Mouse (Mus musculus) granulocyte monocyte progenitor cell, adult 5-6 weeks (primary cell): Measurements from ENCODE around the gene A930017K11Rik. TPM values are rescaled to one million over a fixed set of nuclear protein-coding genes. Genes with fewer than 3 reads are reported as not detected.

ENCODE experiments used
- total RNA-seq, 2 experiments: library from RNA; stranded (forward) in 1 of 2; stranded (reverse) in 1 of 2; fragments of 200-712, 200-1000 nt in 1 of 2; fragments of >200 nt in 1 of 2; fragmentation: Nextera tagmentation in 1 of 2; gene quantifications; 2 replicates each; pipeline ENCODE4 v1.2.3; 2014 to 2017

The A930017K11Rik gene
- total RNA-seq, 2 experiments from 2014 or later, result not detected

Other genes starting within 250 kb of the A930017K11Rik start
Only the 30 nearest of the 33 such genes appear.
- gene Rpusd1, start 224.9 kb downstream of the A930017K11Rik start, total RNA-seq (2014; fragmentation: Nextera tagmentation), result 10.9 and 15.6 TPM in 2 replicates
- gene Rpusd1, start 224.9 kb downstream of the A930017K11Rik start, total RNA-seq (2017), result 4.2 and 6.6 TPM in 2 replicates
- not detected in 2 replicates for gene Mslnl, start 216.5 kb downstream of the A930017K11Rik start, total RNA-seq (2014; fragmentation: Nextera tagmentation)
- gene Mslnl, start 216.5 kb downstream of the A930017K11Rik start, total RNA-seq (2017), result not detected in 2 replicates
- gene Msln, start 198.2 kb downstream of the A930017K11Rik start, total RNA-seq (2014; fragmentation: Nextera tagmentation), result not detected in 2 replicates
- gene Msln, start 198.2 kb downstream of the A930017K11Rik start, total RNA-seq (2017), result not detected in 2 replicates
- gene Narfl, start 178.8 kb downstream of the A930017K11Rik start, total RNA-seq (2014; fragmentation: Nextera tagmentation), result 22.8 and 23.5 TPM in 2 replicates
- gene Narfl, start 178.8 kb downstream of the A930017K11Rik start, total RNA-seq (2017), result 15.0 and 17.4 TPM in 2 replicates
- gene Haghl, start 166.9 kb downstream of the A930017K11Rik start, total RNA-seq (2014; fragmentation: Nextera tagmentation), result 24.1 and 27.6 TPM in 2 replicates
- 13.8 and 19.4 TPM in 2 replicates for gene Haghl, start 166.9 kb downstream of the A930017K11Rik start, total RNA-seq (2017)
- 0.45 TPM in 1 of 2 replicates, not detected in the other for gene Ccdc78, start 166.0 kb downstream of the A930017K11Rik start, total RNA-seq (2014; fragmentation: Nextera tagmentation)
- 0.52 TPM in 1 of 2 replicates, not detected in the other for gene Ccdc78, start 166.0 kb downstream of the A930017K11Rik start, total RNA-seq (2017)
- gene Fam173a, start 159.7 kb downstream of the A930017K11Rik start, total RNA-seq (2014; fragmentation: Nextera tagmentation), result 85.3 and 92.7 TPM in 2 replicates
- gene Fam173a, start 159.7 kb downstream of the A930017K11Rik start, total RNA-seq (2017), result 31.9 and 43.1 TPM in 2 replicates
- not detected in 2 replicates for gene AC134908.4, start 156.9 kb downstream of the A930017K11Rik start, total RNA-seq (2014; fragmentation: Nextera tagmentation)
- gene AC134908.4, start 156.9 kb downstream of the A930017K11Rik start, total RNA-seq (2017), result not detected in 2 replicates
- gene Metrn, start 155.4 kb downstream of the A930017K11Rik start, total RNA-seq (2014; fragmentation: Nextera tagmentation), result 15.8 and 23.3 TPM in 2 replicates
- gene Metrn, start 155.4 kb downstream of the A930017K11Rik start, total RNA-seq (2017), result 33.5 and 64.4 TPM in 2 replicates
- gene Fbxl16, start 143.5 kb downstream of the A930017K11Rik start, total RNA-seq (2014; fragmentation: Nextera tagmentation), result not detected in 2 replicates
- not detected in 2 replicates for gene Fbxl16, start 143.5 kb downstream of the A930017K11Rik start, total RNA-seq (2017)
- 12.5 and 16.9 TPM in 2 replicates for gene Wdr24, start 128.9 kb downstream of the A930017K11Rik start, total RNA-seq (2014; fragmentation: Nextera tagmentation)
- gene Wdr24, start 128.9 kb downstream of the A930017K11Rik start, total RNA-seq (2017), result 14.8 and 19.3 TPM in 2 replicates
- gene Jmjd8, start 123.7 kb downstream of the A930017K11Rik start, total RNA-seq (2014; fragmentation: Nextera tagmentation), result 19.5 and 23.1 TPM in 2 replicates
- 15.2 and 23.4 TPM in 2 replicates for gene Jmjd8, start 123.7 kb downstream of the A930017K11Rik start, total RNA-seq (2017)
- 112 and 131 TPM in 2 replicates for gene Stub1, start 119.2 kb downstream of the A930017K11Rik start, total RNA-seq (2014; fragmentation: Nextera tagmentation)
- gene Stub1, start 119.2 kb downstream of the A930017K11Rik start, total RNA-seq (2017), result 99.3 and 101 TPM in 2 replicates
- gene Rhbdl1, start 115.3 kb downstream of the A930017K11Rik start, total RNA-seq (2014; fragmentation: Nextera tagmentation), result 1.1 and 3.0 TPM in 2 replicates
- not detected in 2 replicates for gene Rhbdl1, start 115.3 kb downstream of the A930017K11Rik start, total RNA-seq (2017)
- gene Gm20683, start 110.8 kb downstream of the A930017K11Rik start, total RNA-seq (2014; fragmentation: Nextera tagmentation), result 1.2 TPM in 1 of 2 replicates, not detected in the other
- 0.41 and 1.2 TPM in 2 replicates for gene Gm20683, start 110.8 kb downstream of the A930017K11Rik start, total RNA-seq (2017)
- 28.3 and 35.5 TPM in 2 replicates for gene Rhot2, start 107.7 kb downstream of the A930017K11Rik start, total RNA-seq (2014; fragmentation: Nextera tagmentation)
- gene Rhot2, start 107.7 kb downstream of the A930017K11Rik start, total RNA-seq (2017), result 11.9 and 17.8 TPM in 2 replicates
- 64.7 and 66.9 TPM in 2 replicates for gene Wdr90, start 91.1 kb downstream of the A930017K11Rik start, total RNA-seq (2014; fragmentation: Nextera tagmentation)
- 11.8 and 15.0 TPM in 2 replicates for gene Wdr90, start 91.1 kb downstream of the A930017K11Rik start, total RNA-seq (2017)
- gene Mcrip2, start 83.8 kb downstream of the A930017K11Rik start, total RNA-seq (2014; fragmentation: Nextera tagmentation), result 30.4 and 58.6 TPM in 2 replicates
- 11.2 and 25.8 TPM in 2 replicates for gene Mcrip2, start 83.8 kb downstream of the A930017K11Rik start, total RNA-seq (2017)
- 23.4 and 27.7 TPM in 2 replicates for gene Mettl26, start 77.5 kb downstream of the A930017K11Rik start, total RNA-seq (2014; fragmentation: Nextera tagmentation)
- gene Mettl26, start 77.5 kb downstream of the A930017K11Rik start, total RNA-seq (2017), result 9.7 and 15.2 TPM in 2 replicates
- gene Wfikkn1, start 71.7 kb downstream of the A930017K11Rik start, total RNA-seq (2014; fragmentation: Nextera tagmentation), result 2.1 TPM in 1 of 2 replicates, not detected in the other
- gene Wfikkn1, start 71.7 kb downstream of the A930017K11Rik start, total RNA-seq (2017), result 1.1 and 1.3 TPM in 2 replicates
- 9.4 and 15.9 TPM in 2 replicates for gene Rab40c, start 32.8 kb downstream of the A930017K11Rik start, total RNA-seq (2014; fragmentation: Nextera tagmentation)
- 7.2 and 11.8 TPM in 2 replicates for gene Rab40c, start 32.8 kb downstream of the A930017K11Rik start, total RNA-seq (2017)
- 63.5 and 87.9 TPM in 2 replicates for gene Pigq, start 7.6 kb downstream of the A930017K11Rik start, total RNA-seq (2014; fragmentation: Nextera tagmentation)
- gene Pigq, start 7.6 kb downstream of the A930017K11Rik start, total RNA-seq (2017), result 32.4 and 37.1 TPM in 2 replicates
- not detected in 2 replicates for gene Nhlrc4, start 7.6 kb downstream of the A930017K11Rik start, total RNA-seq (2014; fragmentation: Nextera tagmentation)
- gene Nhlrc4, start 7.6 kb downstream of the A930017K11Rik start, total RNA-seq (2017), result not detected in 2 replicates
- gene Capn15, start 33.2 kb upstream of the A930017K11Rik start, total RNA-seq (2014; fragmentation: Nextera tagmentation), result 12.5 and 16.4 TPM in 2 replicates
- gene Capn15, start 33.2 kb upstream of the A930017K11Rik start, total RNA-seq (2017), result 3.2 and 5.3 TPM in 2 replicates
- 1.3 and 3.6 TPM in 2 replicates for gene Rab11fip3, start 117.0 kb upstream of the A930017K11Rik start, total RNA-seq (2014; fragmentation: Nextera tagmentation)
- gene Rab11fip3, start 117.0 kb upstream of the A930017K11Rik start, total RNA-seq (2017), result 0.46 and 0.60 TPM in 2 replicates
- gene Decr2, start 137.8 kb upstream of the A930017K11Rik start, total RNA-seq (2014; fragmentation: Nextera tagmentation), result 5.7 and 13.3 TPM in 2 replicates
- 14.8 and 17.0 TPM in 2 replicates for gene Decr2, start 137.8 kb upstream of the A930017K11Rik start, total RNA-seq (2017)
- gene Nme4, start 143.0 kb upstream of the A930017K11Rik start, total RNA-seq (2014; fragmentation: Nextera tagmentation), result 74.1 and 75.1 TPM in 2 replicates
- 41.2 and 43.4 TPM in 2 replicates for gene Nme4, start 143.0 kb upstream of the A930017K11Rik start, total RNA-seq (2017)
- gene Tmem8, start 160.7 kb upstream of the A930017K11Rik start, total RNA-seq (2014; fragmentation: Nextera tagmentation), result 5.3 and 8.6 TPM in 2 replicates
- gene Tmem8, start 160.7 kb upstream of the A930017K11Rik start, total RNA-seq (2017), result 2.1 and 3.7 TPM in 2 replicates
- gene Mrpl28, start 170.9 kb upstream of the A930017K11Rik start, total RNA-seq (2014; fragmentation: Nextera tagmentation), result 61.7 and 90.4 TPM in 2 replicates
- 47.1 and 68.9 TPM in 2 replicates for gene Mrpl28, start 170.9 kb upstream of the A930017K11Rik start, total RNA-seq (2017)
- gene Axin1, start 186.1 kb upstream of the A930017K11Rik start, total RNA-seq (2014; fragmentation: Nextera tagmentation), result 26.9 and 28.3 TPM in 2 replicates
- 147 and 186 TPM in 2 replicates for gene Axin1, start 186.1 kb upstream of the A930017K11Rik start, total RNA-seq (2017)